Mouse (Mus musculus): ENCODE data around the gene Lingo1.

DNA sequence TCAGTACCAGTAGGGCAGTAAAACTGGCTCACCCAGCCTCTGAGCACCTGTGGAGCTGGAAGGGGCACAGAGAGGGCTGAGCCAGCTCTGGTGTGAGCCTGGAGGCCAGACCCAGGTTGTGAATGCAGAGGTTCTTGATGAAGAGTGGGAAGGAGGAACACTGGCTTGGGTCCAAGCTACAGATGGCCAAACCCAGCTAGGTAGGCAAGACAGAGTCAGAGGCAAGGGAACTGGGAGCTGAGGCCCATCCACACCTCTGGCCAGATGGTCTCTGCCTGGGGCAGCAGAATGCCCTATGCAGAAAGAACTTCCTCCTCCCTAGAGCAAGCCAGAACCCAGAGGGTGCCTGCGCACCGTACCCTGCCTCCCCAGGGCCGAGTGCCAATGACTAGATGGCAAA is 79.7 kb downstream of the Lingo1 start:
- TF ChIP-seq CTCF (IDR thresholded peaks at IDR 0.05; ENCODE audit: low read depth, low read length), result no peak
- no peak for TF ChIP-seq TAL1 (conservative IDR thresholded peaks at IDR 0.05; ENCODE audit: low read depth, low read length)

All from G1E (cell line).